Mouse (Mus musculus) brain, embryonic 14.5 days (tissue): ENCODE results near the gene Ash1l. TPM values are rescaled to one million over a fixed set of nuclear protein-coding genes. Genes with fewer than 3 reads are reported as not detected.

ENCODE experiments used
- DNase-seq: peaks from one replicate; pipeline ENCODE4 v3.0.0-alpha.2; 2011; ENCODE audit warnings: low read depth
- CTCF ChIP-seq: fragments of 200-500 bp; IDR thresholded peaks from 2 replicates; pipeline ENCODE4 v1.5.1; 2012; ENCODE audit warnings: inconsistent platforms, mild to moderate bottlenecking, moderate library complexity, borderline replicate concordance; ENCODE audit not compliant: insufficient read depth, insufficient read length; ENCODE audit errors: extremely low read depth
- POLR2A ChIP-seq: fragments of 200-500 bp; IDR thresholded peaks from 2 replicates; pipeline ENCODE4 v1.6.1; 2012; ENCODE audit warnings: mild to moderate bottlenecking, inconsistent platforms, borderline replicate concordance; ENCODE audit not compliant: poor library complexity, insufficient read depth, insufficient read length, severe bottlenecking; ENCODE audit errors: extremely low read depth
- polyA plus RNA-seq: library from polyadenylated mRNA; depleted of rRNA; stranded (reverse); fragments of >200 nt; gene quantifications from 2 replicates; pipeline ENCODE4 v1.2.3, GENCODE M21; 2012; rRNA removed

The Ash1l gene
- polyA plus RNA-seq, 1 experiment = 25.1 TPM

GRCm38 (mm10) chr3:89106881-89107280 lies 156.5 kb downstream of the Ash1l start:
- TF ChIP-seq POLR2A (no peak), CTCF (no peak)
- DNase-seq = no peak

GRCm38 (mm10) chr3:89107545-89107944 lies 157.1 kb downstream of the Ash1l start:
- DNase-seq = no peak
- no peak for TF ChIP-seq CTCF
- TF ChIP-seq POLR2A = no peak

DNA sequence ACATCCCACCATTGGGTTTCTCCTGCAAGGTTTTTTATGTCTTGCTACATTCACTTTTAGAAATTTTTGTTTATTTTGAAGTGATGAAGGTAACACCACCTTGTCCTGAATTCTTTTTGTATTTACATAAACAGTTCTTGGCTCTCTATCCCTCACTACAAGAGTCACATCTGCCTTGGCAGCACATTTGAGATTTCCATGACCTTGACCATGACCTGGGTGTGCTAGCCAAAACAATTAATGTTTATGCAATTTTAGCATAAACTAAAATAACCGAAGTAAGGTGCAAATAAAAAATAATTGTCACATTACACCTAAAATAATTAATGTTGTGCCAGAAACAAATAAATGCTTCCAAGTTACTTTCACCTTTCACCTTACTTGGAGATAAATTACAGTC lies 157.7 kb downstream of the Ash1l start:
- TF ChIP-seq CTCF (no peak), POLR2A (no peak)
- DNase-seq = no peak

DNA sequence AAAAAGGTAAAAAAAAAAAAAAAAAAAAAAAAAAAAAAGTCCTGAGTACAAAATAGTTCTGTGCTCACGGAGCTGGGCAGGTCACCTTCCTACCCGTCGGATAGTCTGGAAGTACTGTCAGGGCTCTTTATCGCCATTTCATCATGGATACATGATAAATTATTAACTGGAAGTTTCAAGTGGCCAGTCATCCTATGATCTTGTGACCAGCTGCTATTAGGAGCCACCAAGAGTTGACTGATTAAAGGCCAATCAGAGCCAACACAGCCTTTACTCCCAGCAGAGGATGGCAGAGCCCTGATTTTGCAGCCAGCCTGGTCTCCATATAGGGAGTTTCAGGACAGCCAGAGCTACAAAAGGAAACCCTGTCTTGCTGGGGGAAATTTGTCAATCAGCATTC lies 162.6 kb downstream of the Ash1l start:
- TF ChIP-seq CTCF (no peak), POLR2A (no peak)
- no peak for DNase-seq

DNA sequence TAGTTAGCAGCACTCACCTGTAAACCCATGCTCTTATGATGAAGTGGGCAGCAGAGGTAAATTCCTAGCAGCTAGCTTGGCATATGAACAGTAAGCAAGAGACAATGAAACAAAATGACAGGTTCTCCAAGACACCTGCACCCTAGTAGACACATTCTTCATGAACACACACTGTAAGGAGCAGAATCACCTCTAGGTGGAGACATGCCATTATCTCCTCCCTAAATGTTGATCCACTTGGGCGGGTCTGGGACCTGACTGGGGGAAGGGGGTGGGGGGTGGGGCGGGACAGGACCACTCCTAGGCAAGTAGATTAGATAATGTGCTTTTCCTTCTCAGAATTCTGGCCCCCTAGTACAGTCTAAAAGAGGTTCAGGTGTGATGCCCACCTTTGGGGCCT lies 165.1 kb downstream of the Ash1l start:
- peak; percentile 50 for DNase-seq
- peak; percentile 22; the same call in 1 of the 2 replicates for TF ChIP-seq CTCF
- no peak for TF ChIP-seq POLR2A

DNA sequence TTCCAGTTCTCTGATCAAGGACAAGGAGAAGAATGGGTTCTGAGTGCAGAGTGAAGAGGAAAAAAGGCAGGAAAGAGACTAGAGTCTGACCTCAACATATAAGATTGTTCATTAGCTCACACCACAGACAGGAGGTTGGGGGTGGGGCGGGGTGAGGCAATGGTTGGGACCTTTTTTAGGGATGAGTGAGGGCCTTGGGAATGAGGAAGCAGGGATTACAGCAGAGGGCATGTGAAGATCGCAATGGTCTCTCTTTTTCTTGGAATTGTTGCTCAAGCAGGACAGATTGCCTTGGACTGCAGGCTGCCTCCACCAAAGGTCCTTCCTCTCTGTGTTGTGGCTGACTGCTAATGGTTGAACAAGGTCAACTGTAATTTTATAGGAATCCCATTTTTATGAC lies 172.9 kb downstream of the Ash1l start:
- DNase-seq = no peak
- no peak for TF ChIP-seq POLR2A
- no peak for TF ChIP-seq CTCF

DNA sequence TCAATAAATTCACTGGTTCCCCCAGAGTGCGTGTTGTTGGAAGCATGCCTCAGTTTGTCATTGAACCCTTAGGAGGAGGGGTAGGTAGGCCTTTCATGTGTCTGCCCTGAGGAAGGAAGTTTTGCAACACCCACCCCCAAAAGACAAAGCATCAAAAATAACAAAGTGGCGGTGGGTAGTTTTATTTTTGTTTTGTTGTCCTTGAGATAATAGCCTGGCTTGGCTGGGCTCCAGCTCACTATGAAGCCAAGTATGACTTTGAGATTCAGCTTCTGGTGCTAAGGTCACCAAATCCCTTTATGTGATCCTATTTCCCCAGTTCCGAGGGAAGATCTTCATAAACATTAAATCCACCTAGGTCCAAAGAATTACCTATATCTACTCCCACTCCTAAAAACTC lies 173.8 kb downstream of the Ash1l start:
- DNase-seq = no peak
- no peak for TF ChIP-seq POLR2A
- TF ChIP-seq CTCF = no peak

DNA sequence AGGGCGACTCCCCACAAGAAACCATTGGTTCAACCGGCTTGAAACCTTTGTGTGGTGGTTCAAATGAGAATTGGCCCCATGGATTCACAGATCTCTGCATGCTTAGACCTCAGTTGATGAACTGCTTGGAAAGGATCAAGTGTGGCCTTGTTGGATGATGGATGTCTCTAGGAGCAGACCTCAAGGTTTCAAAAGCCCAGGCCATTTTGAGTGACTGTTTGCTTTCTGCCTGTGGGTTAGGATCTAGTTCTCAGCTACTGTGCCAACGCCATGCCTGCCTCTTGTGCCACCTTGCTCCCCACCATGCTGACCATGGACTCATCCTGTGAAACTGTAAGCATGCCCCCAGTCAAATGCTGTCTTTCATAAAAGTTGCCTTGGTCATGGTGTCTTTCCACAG lies 175.6 kb downstream of the Ash1l start:
- TF ChIP-seq CTCF (no peak), POLR2A (no peak)

More for the DNA sequence above, 175.6 kb downstream of the Ash1l start:
- no peak for DNase-seq

Other genes starting within 250 kb of the Ash1l start
- gene Rit1, start 233.8 kb upstream of the Ash1l start, polyA plus RNA-seq = 45.2 and 49.2 TPM in 2 replicates
- gene Syt11, start 175.5 kb upstream of the Ash1l start, polyA plus RNA-seq = 149 and 165 TPM in 2 replicates
- gene Gon4l, start 115.4 kb upstream of the Ash1l start, polyA plus RNA-seq = 25.6 and 38.4 TPM in 2 replicates
- 45.9 and 59.1 TPM in 2 replicates for gene Msto1, start 36.6 kb upstream of the Ash1l start, polyA plus RNA-seq
- gene Dap3, start 559 bp downstream of the Ash1l start, polyA plus RNA-seq = 75.2 and 86.7 TPM in 2 replicates
- 131 and 149 TPM in 2 replicates for gene Rusc1, start 142.7 kb downstream of the Ash1l start, polyA plus RNA-seq
- gene Gm43738, start 150.5 kb downstream of the Ash1l start, polyA plus RNA-seq = 0.03 and 0.05 TPM in 2 replicates
- gene Fdps, start 151.3 kb downstream of the Ash1l start, polyA plus RNA-seq = 169 and 202 TPM in 2 replicates
- gene Pklr, start 185.5 kb downstream of the Ash1l start, polyA plus RNA-seq = 0.14 and 0.21 TPM in 2 replicates
- gene Hcn3, start 209.6 kb downstream of the Ash1l start, polyA plus RNA-seq = 61.6 and 68.6 TPM in 2 replicates
- gene Clk2, start 214.2 kb downstream of the Ash1l start, polyA plus RNA-seq = 103 and 123 TPM in 2 replicates
- 132 and 139 TPM in 2 replicates for gene Scamp3, start 226.9 kb downstream of the Ash1l start, polyA plus RNA-seq
- gene Fam189b, start 232.5 kb downstream of the Ash1l start, polyA plus RNA-seq = 69.1 and 73.8 TPM in 2 replicates